Comparison of ENCODE assay signal across 9 mouse cellular contexts in genomic region chr7:6784340-6785073, GRCm38 (mm10). TPM values are rescaled to one million over a fixed set of nuclear protein-coding genes. Genes with fewer than 3 reads are reported as not detected.
A peak's percentile ranks its signal among the peaks of the same experiment; 100 is the strongest.
DNase-seq lines count a peak whose midpoint lies in the region; ATAC-seq lines count a peak whose summit lies in the region.
"Had no signal": no experiment of that assay in that cellular context is flagged by ENCODE, and none has a peak within 500 bp of the region (broad histone marks: within the 10 kb centered on the region; RNA-seq: fewer than 3 reads in every experiment).

No protein-coding gene starts in this region.

- WGBS in heart, embryonic 12.5 days, result 30% methylated on average over 8 of the region's 8 CpGs
- WGBS in intestine, embryonic 16.5 days, result 12% methylated on average over 8 of the region's 8 CpGs
- WGBS in midbrain, embryonic 15.5 days, result 28% methylated on average over 8 of the region's 8 CpGs

- no peak for ATAC-seq in heart, embryonic 12.5 days (ENCODE audit: insufficient number of reproducible peaks, low FRiP score)
- peak; percentile 71 for ATAC-seq in intestine, embryonic 16.5 days
- ATAC-seq in midbrain, embryonic 15.5 days (replicated peaks), result no peak

- H3K4me1 ChIP-seq in heart, embryonic 12.5 days (replicated peaks), result peaks cover 26% of the 10 kb centered on the region
- H3K4me1 ChIP-seq in intestine, embryonic 16.5 days (ENCODE audit: control insufficient read depth, insufficient read depth, low read length), result peaks cover 25% of the 10 kb centered on the region
- H3K4me1 ChIP-seq in midbrain, embryonic 15.5 days, result peaks cover 10% of the 10 kb centered on the region

- H3K27ac ChIP-seq in heart, embryonic 12.5 days (ENCODE audit: poor library complexity, severe bottlenecking), result peak overlapping the region; percentile 50; the same call in 1 of the 2 replicates
- peak overlapping the region; percentile 53 for H3K27ac ChIP-seq in intestine, embryonic 16.5 days (ENCODE audit: low read length)
- H3K27ac ChIP-seq in midbrain, embryonic 15.5 days, result peak overlapping the region; percentile 30; the same call in 1 of the 2 replicates

- H3K9me3 ChIP-seq in heart, embryonic 12.5 days (replicated peaks), result no peaks in the 10 kb centered on the region
- H3K9me3 ChIP-seq in intestine, embryonic 16.5 days (ENCODE audit: control insufficient read depth, low read length), result no peaks in the 10 kb centered on the region
- no peaks in the 10 kb centered on the region for H3K9me3 ChIP-seq in midbrain, embryonic 15.5 days

- H3K4me3 ChIP-seq in heart, embryonic 12.5 days, result no peak overlapping the region
- H3K4me3 ChIP-seq in intestine, embryonic 16.5 days (ENCODE audit: low read length), result no peak overlapping the region
- H3K4me3 ChIP-seq in midbrain, embryonic 15.5 days, result no peak overlapping the region

- H3K27me3 ChIP-seq in heart, embryonic 12.5 days (replicated peaks), result no peaks in the 10 kb centered on the region
- no peaks in the 10 kb centered on the region for H3K27me3 ChIP-seq in intestine, embryonic 16.5 days (replicated peaks; ENCODE audit: control insufficient read depth, insufficient read depth, low read length)
- H3K27me3 ChIP-seq in midbrain, embryonic 15.5 days (replicated peaks), result no peaks in the 10 kb centered on the region

- H3K36me3 ChIP-seq in heart, embryonic 12.5 days, result no peaks in the 10 kb centered on the region
- no peaks in the 10 kb centered on the region for H3K36me3 ChIP-seq in intestine, embryonic 16.5 days (ENCODE audit: control insufficient read depth, insufficient read depth, low read length)
- H3K36me3 ChIP-seq in midbrain, embryonic 15.5 days (replicated peaks), result no peaks in the 10 kb centered on the region

- DNase-seq in heart, postnatal 36 days, result no peak
- peak; percentile 67 for DNase-seq in embryo, embryonic 10 days (ENCODE audit: low spot score)
- no peak for DNase-seq in spleen, adult 18-20 months
- DNase-seq in spleen, postnatal 36 days (ENCODE audit: low spot score in 2 of 2), result no peak
- DNase-seq in layer of hippocampus, postnatal 25 days (ENCODE audit: extremely low spot score in 1 of 2, low spot score in 1 of 2), result no peak

- intact Hi-C loops in heart, postnatal 36 days (cut with DNase I), result no loop called here

- H3K9ac ChIP-seq in heart, embryonic 12.5 days, result no peak overlapping the region
- no peak overlapping the region for H3K9ac ChIP-seq in intestine, embryonic 16.5 days (ENCODE audit: low read depth, low read length)
- no peak overlapping the region for H3K9ac ChIP-seq in midbrain, embryonic 15.5 days

- H3K4me2 ChIP-seq in heart, embryonic 12.5 days, result no peak overlapping the region
- peak overlapping the region; percentile 18; the same call in 1 of the 2 replicates for H3K4me2 ChIP-seq in intestine, embryonic 16.5 days (ENCODE audit: low read depth, low read length)
- H3K4me2 ChIP-seq in midbrain, embryonic 15.5 days, result no peak overlapping the region

RNA-seq across cellular contexts. Expression of gene Usp29, which starts 54.1 kb away (rescaled TPM):
- polyA plus RNA-seq in heart, embryonic 12.5 days (2016; fragmentation: Nextera tagmentation; extraction: Ambion mirVana), result 9.8 and 10.3 TPM in 2 replicates
- total RNA-seq in heart, postnatal 36 days (2021), result under 1 TPM; 0.08 to 0.17 TPM
- 2.6 and 3.5 TPM in 2 replicates for polyA plus RNA-seq in intestine, embryonic 16.5 days (2015; fragmentation: Nextera tagmentation; extraction: Ambion mirVana)
- polyA plus RNA-seq in midbrain, embryonic 15.5 days (2015; fragmentation: Nextera tagmentation; extraction: Ambion mirVana), result 36.2 and 42.4 TPM in 2 replicates
- 10 to 100 TPM; 28.8 to 29.5 TPM for total RNA-seq in layer of hippocampus, postnatal 25 days (2021)

RNA-seq across cellular contexts. Expression of gene Peg3, which starts 54.3 kb away (rescaled TPM):
- 191 and 195 TPM in 2 replicates for polyA plus RNA-seq in heart, embryonic 12.5 days (2016; fragmentation: Nextera tagmentation; extraction: Ambion mirVana)
- 10 to 100 TPM in 1 of 2 experiments, 1 to 10 TPM in 1; 7.6 to 11.3 TPM for total RNA-seq in heart, postnatal 36 days (2021)
- polyA plus RNA-seq in intestine, embryonic 16.5 days (2015; fragmentation: Nextera tagmentation; extraction: Ambion mirVana), result 58.6 and 63.3 TPM in 2 replicates
- polyA plus RNA-seq in midbrain, embryonic 15.5 days (2015; fragmentation: Nextera tagmentation; extraction: Ambion mirVana), result 95.1 and 98.5 TPM in 2 replicates
- 100 to 1,000 TPM; 160 to 182 TPM for total RNA-seq in layer of hippocampus, postnatal 25 days (2021)
- total RNA-seq: hematopoietic stem cell, adult 5-6 weeks had no signal
